Mouse (Mus musculus) hindbrain, embryonic 16.5 days (tissue): ENCODE measurements around the gene Wdr59. TPM values are rescaled to one million over a fixed set of nuclear protein-coding genes. Genes with fewer than 3 reads are reported as not detected.

Source experiments
- ATAC-seq: fragments of 200-750 bp; cut with Nextera tagmentation; 2 replicates; pipeline ENCODE4 v1.8.0; 2017; ENCODE audit warnings: moderate TSS enrichment, moderate library complexity
- H3K27ac ChIP-seq: fragments of 300-500 bp; sonication (generic); 2 replicates; pipeline ENCODE4 v1.5.1; 2014; ENCODE audit warnings: low read depth, mild to moderate bottlenecking, control low read depth, low read length, moderate library complexity
- H3K27me3 ChIP-seq: fragments of 300-500 bp; sonication (generic); replicated peaks from 2 replicates; pipeline ENCODE4 v1.6.1; 2014; ENCODE audit warnings: low read length; ENCODE audit not compliant: control insufficient read depth, insufficient read depth
- H3K36me3 ChIP-seq: fragments of 300-500 bp; sonication (generic); 2 replicates; pipeline ENCODE4 v1.6.1; 2014; ENCODE audit warnings: mild to moderate bottlenecking, low read length, moderate library complexity, mixed read lengths; ENCODE audit not compliant: control insufficient read depth, insufficient read depth
- H3K4me1 ChIP-seq: fragments of 300-500 bp; sonication (generic); 2 replicates; pipeline ENCODE4 v1.6.1; 2014; ENCODE audit warnings: low read depth, low read length; ENCODE audit not compliant: control insufficient read depth, insufficient read depth
- H3K4me2 ChIP-seq: fragments of 300-500 bp; sonication (generic); 2 replicates; pipeline ENCODE4 v1.6.1; 2014; ENCODE audit warnings: mild to moderate bottlenecking, low read length, control low read depth, moderate library complexity
- H3K4me3 ChIP-seq: fragments of 300-500 bp; sonication (generic); 2 replicates; pipeline ENCODE4 v1.5.1; 2014; ENCODE audit warnings: mild to moderate bottlenecking, low read length, control low read depth, moderate library complexity
- H3K9ac ChIP-seq: fragments of 300-500 bp; sonication (generic); 2 replicates; pipeline ENCODE4 v1.6.1; 2014; ENCODE audit warnings: low read depth, mild to moderate bottlenecking, control low read depth, low read length, moderate library complexity
- H3K9me3 ChIP-seq: fragments of 300-500 bp; sonication (generic); 2 replicates; pipeline ENCODE4 v1.6.1; 2014; ENCODE audit warnings: mild to moderate bottlenecking, low read length, moderate library complexity; ENCODE audit not compliant: control insufficient read depth
- WGBS: fragments of 180-500 bp; shearing (Covaris S2); extraction: QIAGEN DNeasy Blood & Tissue Kit; methylation state at CpG from one replicate; pipeline ENCODE4 v1.1.7; 2014; 5-methylcytosine and 5-hydroxymethylcytosine counted together
- polyA plus RNA-seq: library from polyadenylated mRNA; unstranded; fragments of >200 nt; fragmentation: Nextera tagmentation; extraction: Ambion mirVana; gene quantifications from 2 replicates; pipeline ENCODE4 v1.2.1, GENCODE M21; 2015

Gene Wdr59
- polyA plus RNA-seq, 1 experiment from 2014 or later = 7.6 TPM

DNA sequence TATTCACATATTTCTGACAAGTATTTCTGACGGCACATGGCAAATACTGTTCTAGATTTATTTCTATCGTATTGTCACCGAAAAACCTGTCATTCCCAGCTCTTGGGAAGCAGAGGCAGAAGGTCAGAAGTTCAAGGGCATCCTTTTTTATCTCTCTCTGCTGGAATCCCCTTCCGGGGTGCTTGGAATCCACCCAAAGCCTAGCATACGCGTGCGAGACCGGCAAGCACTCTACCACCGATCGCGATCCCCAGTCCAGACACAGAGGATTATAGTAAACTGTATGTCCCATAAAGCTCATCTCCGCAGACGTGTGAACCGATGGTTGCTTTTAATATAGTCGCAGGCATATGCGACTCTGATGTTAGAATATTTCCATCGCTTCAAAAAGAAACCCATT lies 9.7 kb upstream of the Wdr59 start:
- no peak overlapping the region for H3K4me2 ChIP-seq
- H3K9ac ChIP-seq = no peak overlapping the region
- H3K4me3 ChIP-seq = no peak overlapping the region
- H3K27ac ChIP-seq = no peak overlapping the region
- WGBS = 84% methylated on average over 17 of the region's 17 CpGs
- no peak for ATAC-seq
- no peaks in the 10 kb centered on the region for H3K27me3 ChIP-seq
- peaks cover 4% of the 10 kb centered on the region; the same call in 1 of the 2 replicates for H3K4me1 ChIP-seq
- no peaks in the 10 kb centered on the region for H3K9me3 ChIP-seq
- no peaks in the 10 kb centered on the region for H3K36me3 ChIP-seq

- no peak overlapping the region for H3K27ac ChIP-seq
- H3K27me3 ChIP-seq = no peaks in the 10 kb centered on the region
- H3K36me3 ChIP-seq = no peaks in the 10 kb centered on the region
- H3K4me1 ChIP-seq = peaks cover 4% of the 10 kb centered on the region; the same call in 1 of the 2 replicates
- no peak overlapping the region for H3K9ac ChIP-seq
- no peak for ATAC-seq
- 73% methylated on average over 12 of the region's 12 CpGs for WGBS
- no peak overlapping the region for H3K4me3 ChIP-seq
- H3K9me3 ChIP-seq = no peaks in the 10 kb centered on the region
- H3K4me2 ChIP-seq = no peak overlapping the region
Measured at GRCm38 (mm10) chr8:111531191-111531590, 9.3 kb upstream of the Wdr59 start.

DNA sequence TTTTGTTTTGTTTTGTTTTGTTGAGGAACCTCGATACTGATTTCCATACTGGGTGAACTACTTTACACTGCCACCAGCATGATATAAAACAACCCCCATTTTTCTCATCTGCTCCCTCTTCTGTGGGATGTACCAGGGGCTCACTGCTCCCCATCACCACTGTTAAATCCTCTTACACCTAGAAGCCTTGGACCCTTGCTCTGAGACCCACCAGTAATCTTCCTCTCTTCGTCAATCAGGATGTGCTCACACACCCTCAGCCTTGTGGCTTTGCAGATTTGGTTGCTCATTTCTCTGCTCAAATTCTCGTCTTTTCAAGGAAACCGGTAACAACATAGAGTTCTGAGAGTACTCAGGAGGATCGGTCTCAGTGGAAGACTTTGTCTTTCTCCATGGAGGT lies 6.2 kb upstream of the Wdr59 start:
- 88% methylated on average over 5 of the region's 5 CpGs for WGBS
- Histone ChIP-seq H3K36me3 (no peaks in the 10 kb centered on the region), H3K9me3 (no peaks in the 10 kb centered on the region), H3K9ac (no peak overlapping the region), H3K4me3 (no peak overlapping the region), H3K4me1 (no peaks in the 10 kb centered on the region), H3K27me3 (no peaks in the 10 kb centered on the region), H3K4me2 (no peak overlapping the region), H3K27ac (no peak overlapping the region)
- no peak for ATAC-seq

- no peak overlapping the region for H3K4me3 ChIP-seq
- H3K36me3 ChIP-seq = no peaks in the 10 kb centered on the region
- H3K9ac ChIP-seq = no peak overlapping the region
- H3K9me3 ChIP-seq = no peaks in the 10 kb centered on the region
- no peak overlapping the region for H3K4me2 ChIP-seq
- WGBS = 72% methylated on average over 8 of the region's 8 CpGs
- no peak overlapping the region for H3K27ac ChIP-seq
- no peaks in the 10 kb centered on the region for H3K4me1 ChIP-seq
- H3K27me3 ChIP-seq = no peaks in the 10 kb centered on the region
- ATAC-seq = no peak
Measured at GRCm38 (mm10) chr8:111527149-111527548, 5.3 kb upstream of the Wdr59 start.

GRCm38 (mm10) chr8:111526403-111527024 lies 4.6 kb upstream of the Wdr59 start:
- no peaks in the 10 kb centered on the region for H3K36me3 ChIP-seq
- no peaks in the 10 kb centered on the region for H3K27me3 ChIP-seq
- no peaks in the 10 kb centered on the region for H3K4me1 ChIP-seq
- H3K9ac ChIP-seq = no peak overlapping the region
- ATAC-seq = no peak
- no peak overlapping the region for H3K27ac ChIP-seq
- 83% methylated on average over 6 of the region's 6 CpGs for WGBS
- no peak overlapping the region for H3K4me2 ChIP-seq
- H3K9me3 ChIP-seq = no peaks in the 10 kb centered on the region
- no peak overlapping the region for H3K4me3 ChIP-seq

DNA sequence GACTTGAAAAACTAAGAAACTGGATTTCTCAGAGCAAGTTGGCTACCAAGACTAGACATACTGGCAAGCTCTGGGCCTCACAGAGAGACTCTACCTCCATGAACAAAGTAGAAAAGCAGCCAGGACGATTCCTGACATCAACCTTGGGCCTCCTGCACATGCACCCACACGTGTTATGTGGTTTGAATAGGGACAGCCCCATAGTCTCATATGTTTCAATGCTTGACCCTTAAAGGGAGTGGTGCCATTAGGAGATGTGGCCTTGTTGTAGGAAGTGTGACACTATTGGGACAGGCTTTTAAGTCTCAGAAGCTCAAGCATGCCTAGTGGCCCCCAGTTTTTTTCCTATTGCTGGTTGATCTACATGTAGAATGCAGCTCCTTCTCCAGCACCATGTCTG lies 4.4 kb downstream of the Wdr59 start:
- WGBS = 93% methylated on average over 2 of the region's 2 CpGs
- no peak overlapping the region for H3K9ac ChIP-seq
- H3K4me3 ChIP-seq = no peak overlapping the region
- ATAC-seq = no peak
- no peaks in the 10 kb centered on the region for H3K27me3 ChIP-seq
- peaks cover 5% of the 10 kb centered on the region for H3K4me1 ChIP-seq
- H3K4me2 ChIP-seq = no peak overlapping the region
- H3K36me3 ChIP-seq = no peaks in the 10 kb centered on the region
- H3K27ac ChIP-seq = no peak overlapping the region
- H3K9me3 ChIP-seq = no peaks in the 10 kb centered on the region

- no peak for ATAC-seq
- H3K36me3 ChIP-seq = no peaks in the 10 kb centered on the region
- 86% methylated on average over 7 of the region's 7 CpGs for WGBS
- H3K27me3 ChIP-seq = no peaks in the 10 kb centered on the region
- H3K4me1 ChIP-seq = peaks cover 5% of the 10 kb centered on the region
- no peak overlapping the region for H3K9ac ChIP-seq
- no peaks in the 10 kb centered on the region for H3K9me3 ChIP-seq
- H3K4me3 ChIP-seq = no peak overlapping the region
- no peak overlapping the region for H3K4me2 ChIP-seq
- H3K27ac ChIP-seq = no peak overlapping the region
Measured at GRCm38 (mm10) chr8:111516451-111517035, 5.3 kb downstream of the Wdr59 start.

- H3K27ac ChIP-seq = no peak overlapping the region
- H3K9me3 ChIP-seq = no peaks in the 10 kb centered on the region
- H3K4me2 ChIP-seq = no peak overlapping the region
- 74% methylated on average over 8 of the region's 8 CpGs for WGBS
- no peak overlapping the region; the same call in 1 of the 2 replicates for H3K9ac ChIP-seq
- H3K4me1 ChIP-seq = no peaks in the 10 kb centered on the region; the same call in 1 of the 2 replicates
- no peak for ATAC-seq
- no peak overlapping the region for H3K4me3 ChIP-seq
- H3K27me3 ChIP-seq = no peaks in the 10 kb centered on the region
- H3K36me3 ChIP-seq = no peaks in the 10 kb centered on the region
Measured at GRCm38 (mm10) chr8:111513446-111513845, 8.4 kb downstream of the Wdr59 start.

DNA sequence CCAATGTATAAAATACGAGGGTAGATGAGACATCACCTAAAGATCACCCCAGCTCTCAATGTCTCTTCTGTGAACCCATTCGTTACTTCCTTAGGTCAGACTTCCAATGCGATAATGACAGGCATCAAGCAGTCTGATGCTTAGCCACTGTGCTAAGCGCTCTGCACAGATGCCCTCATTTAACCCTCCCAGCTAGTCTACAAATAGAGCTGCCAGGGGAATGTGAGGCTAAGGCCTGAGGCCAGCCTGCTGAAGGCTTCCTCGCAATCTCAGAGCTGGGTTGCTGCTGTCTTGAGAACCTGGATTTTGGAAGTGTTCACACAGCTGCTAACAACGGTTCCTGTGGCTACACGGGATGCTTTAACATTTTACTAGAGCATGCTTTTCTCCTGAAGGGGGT lies 9.0 kb downstream of the Wdr59 start:
- no peak overlapping the region for H3K4me3 ChIP-seq
- H3K36me3 ChIP-seq = no peaks in the 10 kb centered on the region
- no peak overlapping the region for H3K27ac ChIP-seq
- WGBS = 70% methylated on average over 7 of the region's 7 CpGs
- H3K4me1 ChIP-seq = no peaks in the 10 kb centered on the region; the same call in 1 of the 2 replicates
- no peak overlapping the region for H3K4me2 ChIP-seq
- no peak overlapping the region for H3K9ac ChIP-seq
- no peak for ATAC-seq
- no peaks in the 10 kb centered on the region for H3K27me3 ChIP-seq
- no peaks in the 10 kb centered on the region for H3K9me3 ChIP-seq
